Mouse (Mus musculus): ENCODE results near the gene Nlgn1. TPM values are rescaled to one million over a fixed set of nuclear protein-coding genes. Genes with fewer than 3 reads are reported as not detected.

Nlgn1 gene
- polyA plus RNA-seq, 1 experiment from 2014 or later, result 0.86 TPM

GRCm38 (mm10) chr3:26050769-26051168 is 281.5 kb downstream of the Nlgn1 start:
- Histone ChIP-seq H3K4me3 (ENCODE audit: low read depth, low read length) (no peak overlapping the region), H3K9ac (ENCODE audit: low read depth, low read length) (no peak overlapping the region), H3K27me3 (replicated peaks; ENCODE audit: control insufficient read depth, insufficient read depth, low read length) (no peaks in the 10 kb centered on the region), H3K4me2 (replicated peaks; ENCODE audit: low read depth) (no peak overlapping the region), H3K36me3 (ENCODE audit: control insufficient read depth, insufficient read depth) (no peaks in the 10 kb centered on the region), H3K4me1 (replicated peaks; ENCODE audit: control insufficient read depth, insufficient read depth, low read length) (no peaks in the 10 kb centered on the region), H3K27ac (ENCODE audit: low read depth, low read length) (no peak overlapping the region), H3K9me3 (ENCODE audit: control insufficient read depth) (no peaks in the 10 kb centered on the region)
- no peak for TF ChIP-seq CTCF (IDR thresholded peaks at IDR 0.05; ENCODE audit: low read depth)
- ATAC-seq, result no peak
- WGBS, result 78% methylated on average over 4 of the region's 4 CpGs

DNA sequence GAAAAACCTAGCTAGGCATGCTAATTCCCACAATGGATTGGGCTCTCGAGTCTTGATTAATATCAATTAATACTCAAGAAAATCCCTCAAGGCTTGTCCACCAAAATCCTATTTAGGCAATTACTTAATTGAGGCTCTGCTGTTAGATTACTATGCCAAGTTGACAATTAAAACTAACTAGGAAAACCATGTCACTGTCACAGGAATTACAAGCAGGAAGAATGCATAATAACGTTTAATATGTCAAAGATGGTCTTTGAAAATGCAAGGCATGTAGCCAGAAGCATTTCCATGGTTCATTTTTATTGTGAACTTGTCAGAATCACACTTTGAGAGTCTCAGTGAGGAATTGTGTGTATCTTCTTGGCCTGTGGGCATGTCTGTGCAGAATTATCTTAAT is 289.3 kb downstream of the Nlgn1 start:
- no peak overlapping the region for H3K4me2 ChIP-seq (replicated peaks; ENCODE audit: low read depth)
- no peaks in the 10 kb centered on the region for H3K9me3 ChIP-seq (ENCODE audit: control insufficient read depth)
- WGBS, result 77% methylated on average over 2 of the region's 2 CpGs
- H3K36me3 ChIP-seq (ENCODE audit: control insufficient read depth, insufficient read depth), result no peaks in the 10 kb centered on the region
- H3K9ac ChIP-seq (ENCODE audit: low read depth, low read length), result no peak overlapping the region
- ATAC-seq, result no peak
- no peaks in the 10 kb centered on the region for H3K27me3 ChIP-seq (replicated peaks; ENCODE audit: control insufficient read depth, insufficient read depth, low read length)
- H3K4me3 ChIP-seq (ENCODE audit: low read depth, low read length), result no peak overlapping the region
- no peak overlapping the region for H3K27ac ChIP-seq (ENCODE audit: low read depth, low read length)
- no peaks in the 10 kb centered on the region for H3K4me1 ChIP-seq (replicated peaks; ENCODE audit: control insufficient read depth, insufficient read depth, low read length)
- no peak for TF ChIP-seq CTCF (IDR thresholded peaks at IDR 0.05; ENCODE audit: low read depth)

DNA sequence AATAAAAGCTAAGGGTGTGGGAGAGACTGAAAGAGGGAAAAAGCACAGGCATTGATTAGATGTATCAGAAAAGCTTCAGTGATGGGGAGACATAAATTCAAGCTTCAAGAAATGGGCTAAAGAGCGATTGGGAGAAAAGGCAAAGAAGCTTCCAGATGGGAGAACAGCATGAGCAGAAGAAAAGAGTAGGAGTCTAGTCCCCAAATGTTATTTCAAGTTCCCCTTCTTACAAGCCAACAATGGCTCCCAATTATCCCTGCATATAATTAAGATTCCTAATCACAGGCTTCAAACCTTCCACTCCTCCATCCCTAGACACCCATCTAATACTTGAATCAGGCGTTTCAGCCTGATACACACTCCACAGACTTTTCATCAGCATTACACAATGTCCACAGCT is 292.6 kb downstream of the Nlgn1 start:
- no peak for ATAC-seq
- H3K4me3 ChIP-seq (ENCODE audit: low read depth, low read length), result no peak overlapping the region
- no peaks in the 10 kb centered on the region for H3K27me3 ChIP-seq (replicated peaks; ENCODE audit: control insufficient read depth, insufficient read depth, low read length)
- no peak overlapping the region for H3K9ac ChIP-seq (ENCODE audit: low read depth, low read length)
- no peaks in the 10 kb centered on the region for H3K36me3 ChIP-seq (ENCODE audit: control insufficient read depth, insufficient read depth)
- no peaks in the 10 kb centered on the region for H3K9me3 ChIP-seq (ENCODE audit: control insufficient read depth)
- 84% methylated on average over 2 of the region's 2 CpGs for WGBS
- H3K4me1 ChIP-seq (replicated peaks; ENCODE audit: control insufficient read depth, insufficient read depth, low read length), result no peaks in the 10 kb centered on the region
- no peak for TF ChIP-seq CTCF (IDR thresholded peaks at IDR 0.05; ENCODE audit: low read depth)
- no peak overlapping the region for H3K4me2 ChIP-seq (replicated peaks; ENCODE audit: low read depth)
- H3K27ac ChIP-seq (ENCODE audit: low read depth, low read length), result no peak overlapping the region

DNA sequence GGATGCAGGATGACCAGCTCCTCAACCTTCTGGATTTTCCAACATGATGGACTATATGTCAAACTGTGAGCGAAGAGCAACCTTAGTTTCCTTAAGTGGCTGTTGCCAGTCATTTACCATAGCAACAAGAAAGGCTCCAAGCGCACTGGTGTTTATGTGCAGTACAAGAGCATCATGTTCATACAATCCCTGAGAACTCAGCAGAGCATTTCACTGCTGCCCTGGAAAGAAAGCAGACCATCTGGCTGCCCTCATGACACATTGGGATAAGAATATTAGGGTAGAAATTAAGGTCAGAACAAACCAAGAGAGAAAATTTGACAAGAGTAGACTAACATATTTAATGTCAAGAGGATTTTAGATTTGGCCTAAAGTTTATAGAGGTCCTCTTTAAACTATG is 306.2 kb downstream of the Nlgn1 start:
- TF ChIP-seq CTCF (IDR thresholded peaks at IDR 0.05; ENCODE audit: low read depth), result no peak
- H3K36me3 ChIP-seq (ENCODE audit: control insufficient read depth, insufficient read depth), result no peaks in the 10 kb centered on the region
- no peaks in the 10 kb centered on the region for H3K9me3 ChIP-seq (ENCODE audit: control insufficient read depth)
- no peak for ATAC-seq
- no peak overlapping the region for H3K27ac ChIP-seq (ENCODE audit: low read depth, low read length)
- H3K4me3 ChIP-seq (ENCODE audit: low read depth, low read length), result no peak overlapping the region
- H3K4me2 ChIP-seq (replicated peaks; ENCODE audit: low read depth), result no peak overlapping the region
- H3K27me3 ChIP-seq (replicated peaks; ENCODE audit: control insufficient read depth, insufficient read depth, low read length), result no peaks in the 10 kb centered on the region
- WGBS, result 69% methylated on average over 2 of the region's 2 CpGs
- no peak overlapping the region for H3K9ac ChIP-seq (ENCODE audit: low read depth, low read length)
- no peaks in the 10 kb centered on the region for H3K4me1 ChIP-seq (replicated peaks; ENCODE audit: control insufficient read depth, insufficient read depth, low read length)

DNA sequence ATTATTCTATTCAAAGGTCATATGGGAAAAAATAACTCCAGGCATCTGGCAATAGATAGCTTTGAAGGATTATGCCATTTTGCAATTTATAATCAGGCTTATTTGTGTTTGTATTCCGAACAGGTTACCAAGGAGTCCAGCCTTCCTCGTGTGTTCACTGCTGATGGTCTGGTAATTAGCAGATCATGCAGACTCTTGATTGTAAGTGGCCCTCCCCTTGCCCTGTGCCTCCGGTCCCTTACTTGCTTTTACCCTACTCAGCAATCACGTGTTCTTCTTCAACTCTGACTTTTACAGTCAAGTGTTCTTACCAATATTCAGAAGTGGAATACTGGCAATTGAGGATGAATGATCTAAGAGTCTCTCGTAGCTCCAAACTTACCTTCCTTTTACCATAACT is 309.0 kb downstream of the Nlgn1 start:
- ATAC-seq, result no peak
- WGBS, result 70% methylated on average over 5 of the region's 5 CpGs

GRCm38 (mm10) chr3:26021632-26022184 is 310.6 kb downstream of the Nlgn1 start:
- H3K4me2 ChIP-seq (replicated peaks; ENCODE audit: low read depth), result no peak overlapping the region
- TF ChIP-seq CTCF (IDR thresholded peaks at IDR 0.05; ENCODE audit: low read depth), result no peak
- WGBS, result 81% methylated on average over 6 of the region's 6 CpGs

More for the DNA sequence above, 309.0 kb downstream of the Nlgn1 start:
- no peak for TF ChIP-seq CTCF (IDR thresholded peaks at IDR 0.05; ENCODE audit: low read depth)
- no peak overlapping the region for H3K4me2 ChIP-seq (replicated peaks; ENCODE audit: low read depth)
- H3K4me3 ChIP-seq (ENCODE audit: low read depth, low read length), result no peak overlapping the region
- H3K36me3 ChIP-seq (ENCODE audit: control insufficient read depth, insufficient read depth), result no peaks in the 10 kb centered on the region
- H3K27ac ChIP-seq (ENCODE audit: low read depth, low read length), result no peak overlapping the region
- no peaks in the 10 kb centered on the region for H3K4me1 ChIP-seq (replicated peaks; ENCODE audit: control insufficient read depth, insufficient read depth, low read length)
- no peaks in the 10 kb centered on the region for H3K9me3 ChIP-seq (ENCODE audit: control insufficient read depth)
- H3K27me3 ChIP-seq (replicated peaks; ENCODE audit: control insufficient read depth, insufficient read depth, low read length), result no peaks in the 10 kb centered on the region
- H3K9ac ChIP-seq (ENCODE audit: low read depth, low read length), result no peak overlapping the region

More at GRCm38 (mm10) chr3:26021632-26022184, 310.6 kb downstream of the Nlgn1 start:
- Histone ChIP-seq H3K4me1 (replicated peaks; ENCODE audit: control insufficient read depth, insufficient read depth, low read length) (no peaks in the 10 kb centered on the region), H3K9ac (ENCODE audit: low read depth, low read length) (no peak overlapping the region), H3K36me3 (ENCODE audit: control insufficient read depth, insufficient read depth) (no peaks in the 10 kb centered on the region), H3K9me3 (ENCODE audit: control insufficient read depth) (no peaks in the 10 kb centered on the region), H3K27ac (ENCODE audit: low read depth, low read length) (no peak overlapping the region), H3K4me3 (ENCODE audit: low read depth, low read length) (no peak overlapping the region), H3K27me3 (replicated peaks; ENCODE audit: control insufficient read depth, insufficient read depth, low read length) (no peaks in the 10 kb centered on the region)
- no peak for ATAC-seq

All from intestine, postnatal 0 days (tissue).